8 mouse cellular contexts compared by ENCODE assay signal in the genomic region with DNA sequence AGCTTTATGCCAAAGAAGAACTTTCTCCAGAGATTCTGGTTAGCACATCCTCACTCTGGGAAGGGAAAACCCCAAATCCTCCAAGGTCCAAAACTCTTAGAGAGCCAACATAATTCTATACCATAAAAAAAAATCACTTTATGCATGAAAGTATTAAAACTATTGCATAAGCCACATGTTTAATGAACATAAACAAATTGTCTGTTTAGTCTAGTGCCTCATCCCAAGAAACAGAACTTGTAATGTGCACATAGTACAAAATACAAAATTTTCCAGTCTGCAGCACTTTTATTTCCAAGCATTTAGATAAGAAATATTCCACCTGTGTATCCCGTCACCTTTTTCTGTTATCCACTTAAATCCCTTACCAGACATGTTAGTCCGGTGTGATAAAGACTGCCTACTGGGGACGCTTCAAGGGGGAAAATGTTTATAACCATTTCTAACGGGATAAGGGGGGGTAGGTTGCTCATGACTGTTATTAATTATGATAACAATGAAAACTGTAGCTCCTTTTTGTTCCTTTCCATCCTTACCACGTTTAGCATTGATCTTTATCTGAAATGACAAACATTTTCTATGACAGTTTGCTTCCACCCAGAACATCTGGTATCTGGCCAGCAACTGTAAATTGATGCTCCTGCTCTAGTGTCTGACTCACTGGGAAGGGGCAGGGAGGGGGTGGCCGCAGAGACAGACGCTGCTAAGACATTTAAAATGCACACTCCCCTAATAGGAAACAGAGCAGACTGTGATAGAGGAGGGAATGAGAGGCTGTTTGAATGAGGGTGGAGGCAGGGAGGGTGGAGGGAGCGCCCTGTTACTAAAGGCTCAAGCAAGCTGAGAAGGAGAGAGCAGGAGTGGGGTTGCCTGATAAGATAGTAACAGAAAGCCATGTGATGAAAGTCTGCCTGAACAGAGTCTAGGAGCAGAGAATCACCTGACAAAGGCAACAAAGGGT.
A peak's percentile ranks its signal among the peaks of the same experiment; 100 is the strongest.
DNase-seq lines count a peak whose midpoint lies in the region; ATAC-seq and TF ChIP-seq lines count a peak whose summit lies in the region.

No protein-coding gene starts in this region.

- H3K27me3 ChIP-seq in heart, embryonic 11.5 days (ENCODE audit: control insufficient read depth, insufficient read depth, low read length) = no peaks in the 10 kb centered on the region
- no peaks in the 10 kb centered on the region for H3K27me3 ChIP-seq in hindbrain, postnatal 0 days (ENCODE audit: insufficient read depth, low read length)
- H3K27me3 ChIP-seq in midbrain, postnatal 0 days (ENCODE audit: insufficient read depth, low read length) = no peaks in the 10 kb centered on the region

- H3K4me2 ChIP-seq in heart, embryonic 11.5 days = peak overlapping the region; percentile 42
- 0 out of 2 replicates have a peak overlapping the region, but pooled peaks have one; percentile 11 for H3K4me2 ChIP-seq in hindbrain, postnatal 0 days (ENCODE audit: low read depth, low read length)
- no peak overlapping the region for H3K4me2 ChIP-seq in midbrain, postnatal 0 days (ENCODE audit: low read depth, low read length, poor library complexity, severe bottlenecking)

- no peak overlapping the region for H3K4me3 ChIP-seq in heart, embryonic 11.5 days (ENCODE audit: low read depth, low read length)
- no peak overlapping the region for H3K4me3 ChIP-seq in hindbrain, postnatal 0 days (ENCODE audit: low read length)
- no peak overlapping the region for H3K4me3 ChIP-seq in midbrain, postnatal 0 days (ENCODE audit: low read depth, low read length)

- peaks cover 22% of the 10 kb centered on the region for H3K4me1 ChIP-seq in heart, embryonic 11.5 days (ENCODE audit: control insufficient read depth, insufficient read depth, low read length)
- peaks cover 6% of the 10 kb centered on the region; the same call in 1 of the 2 replicates for H3K4me1 ChIP-seq in hindbrain, postnatal 0 days (ENCODE audit: insufficient read depth, low read length)
- H3K4me1 ChIP-seq in midbrain, postnatal 0 days (ENCODE audit: insufficient read depth, low read length) = peaks cover 5% of the 10 kb centered on the region; the same call in 1 of the 2 replicates

- WGBS in heart, embryonic 11.5 days (ENCODE audit: insufficient replicate concordance) = 12% methylated on average over 8 of the region's 8 CpGs
- 33% methylated on average over 8 of the region's 8 CpGs for WGBS in hindbrain, postnatal 0 days
- 39% methylated on average over 8 of the region's 8 CpGs for WGBS in midbrain, postnatal 0 days

- TF ChIP-seq CTCF in hindbrain, postnatal 0 days (IDR thresholded peaks at IDR 0.05; ENCODE audit: low read depth) = no peak
- TF ChIP-seq CTCF in midbrain, postnatal 0 days (IDR thresholded peaks at IDR 0.05) = no peak

- no peak for DNase-seq in heart, postnatal 14 days
- peak; percentile 62 for DNase-seq in embryo, embryonic 10.5 days (ENCODE audit: low spot score)
- DNase-seq in hindbrain, postnatal 0 days (ENCODE audit: low spot score) = no peak
- peak; percentile 32 for DNase-seq in midbrain, postnatal 0 days (ENCODE audit: low spot score)
- no peak for DNase-seq in left cerebral cortex, adult 9 months (ENCODE audit: low spot score in 2 of 2)
- no peak for DNase-seq in cerebellum, adult 9-10 months
- DNase-seq in layer of hippocampus, postnatal 36 days = no peak

- H3K9me3 ChIP-seq in heart, embryonic 11.5 days (replicated peaks; ENCODE audit: control insufficient read depth, low read length) = no peaks in the 10 kb centered on the region
- no peaks in the 10 kb centered on the region for H3K9me3 ChIP-seq in hindbrain, postnatal 0 days (ENCODE audit: low read length)
- H3K9me3 ChIP-seq in midbrain, postnatal 0 days (ENCODE audit: low read length) = no peaks in the 10 kb centered on the region

- intact Hi-C loops in heart, postnatal 14 days (cut with DNase I) = no loop called here

- H3K9ac ChIP-seq in heart, embryonic 11.5 days (ENCODE audit: low read depth, low read length) = 0 out of 2 replicates have a peak overlapping the region, but pooled peaks have one; percentile 28
- no peak overlapping the region for H3K9ac ChIP-seq in hindbrain, postnatal 0 days (replicated peaks; ENCODE audit: low read length)
- H3K9ac ChIP-seq in midbrain, postnatal 0 days (replicated peaks; ENCODE audit: low read length, poor library complexity, severe bottlenecking) = no peak overlapping the region

- H3K27ac ChIP-seq in heart, embryonic 11.5 days (ENCODE audit: low read depth, low read length) = peak overlapping the region; percentile 64
- H3K27ac ChIP-seq in hindbrain, postnatal 0 days = peak overlapping the region; percentile 32; the same call in 1 of the 2 replicates
- no peak overlapping the region for H3K27ac ChIP-seq in midbrain, postnatal 0 days (ENCODE audit: low read depth, low read length)

- no peaks in the 10 kb centered on the region for H3K36me3 ChIP-seq in heart, embryonic 11.5 days (ENCODE audit: control insufficient read depth, insufficient read depth, low read length)
- H3K36me3 ChIP-seq in hindbrain, postnatal 0 days (ENCODE audit: insufficient read depth, low read length) = no peaks in the 10 kb centered on the region
- no peaks in the 10 kb centered on the region for H3K36me3 ChIP-seq in midbrain, postnatal 0 days (ENCODE audit: insufficient read depth, low read length)

- peak; percentile 93 for ATAC-seq in heart, embryonic 11.5 days (replicated peaks; ENCODE audit: insufficient number of reproducible peaks, low FRiP score, low TSS enrichment)
- peak; percentile 61 for ATAC-seq in hindbrain, postnatal 0 days
- no peak for ATAC-seq in midbrain, postnatal 0 days (ENCODE audit: low FRiP score)

Comparison
In these comparisons a context has a peak if more than half of its experiments do, and no peak if none do; other contexts are left out.
1. DNase-seq: peak in embryo, embryonic 10.5 days (single experiment) and midbrain, postnatal 0 days (single experiment); none in heart, postnatal 14 days (0 of 2), hindbrain, postnatal 0 days (single experiment), left cerebral cortex, adult 9 months (0 of 2), cerebellum, adult 9-10 months (single experiment) and layer of hippocampus, postnatal 36 days (0 of 2).